8 mouse cellular contexts compared by ENCODE assay signal in the genomic region with DNA sequence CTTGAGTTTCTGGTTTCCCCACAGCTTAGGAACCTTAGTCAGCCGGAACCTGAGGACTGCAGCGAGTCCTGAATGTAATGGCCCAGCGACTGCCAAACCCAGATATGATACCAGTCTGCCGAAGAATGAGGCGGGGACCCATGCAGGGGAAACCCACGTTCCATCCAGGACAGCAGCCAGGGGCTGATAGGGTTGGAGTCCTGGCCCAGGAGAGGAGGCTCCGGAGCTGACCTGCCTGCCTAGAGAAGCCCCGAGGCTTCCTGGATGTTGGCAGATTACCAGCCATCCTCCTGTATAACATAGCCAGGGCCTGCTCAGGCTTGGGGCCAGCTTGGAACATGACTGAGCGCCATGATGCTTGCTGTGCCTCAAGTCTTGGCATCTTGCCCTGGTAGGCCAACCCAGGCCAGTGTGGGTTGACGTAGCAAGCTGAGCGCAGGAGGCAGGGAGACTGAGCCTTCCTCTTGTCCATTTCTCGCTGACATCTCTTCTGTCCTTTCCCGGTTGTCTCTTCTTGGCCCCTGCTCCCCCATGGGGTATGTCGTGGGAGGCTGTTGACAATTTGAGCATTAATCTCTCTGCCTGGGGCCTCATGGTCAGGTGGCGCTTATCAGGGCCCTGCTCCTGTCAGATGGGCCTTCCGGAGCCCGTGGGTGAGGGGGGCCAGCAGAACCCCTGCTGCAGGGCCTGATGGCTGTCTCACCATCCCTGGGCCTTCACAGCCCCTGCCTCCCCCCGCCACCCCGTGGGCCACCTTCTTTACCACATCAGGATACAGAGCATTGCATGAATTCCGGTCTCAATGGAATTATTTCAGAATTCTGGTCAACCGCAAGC. TPM values are rescaled to one million over a fixed set of nuclear protein-coding genes. Genes with fewer than 3 reads are reported as not detected.
DNase-seq lines count a peak whose midpoint lies in the region; ATAC-seq lines count a peak whose summit lies in the region.

No protein-coding gene starts in this region.

- H3K9me3 ChIP-seq in forebrain, embryonic 13.5 days (replicated peaks): no peaks in the 10 kb centered on the region
- no peaks in the 10 kb centered on the region for H3K9me3 ChIP-seq in forebrain, embryonic 12.5 days
- H3K9me3 ChIP-seq in midbrain, embryonic 16.5 days (replicated peaks; ENCODE audit: control insufficient read depth, low read length, poor library complexity, severe bottlenecking): no peaks in the 10 kb centered on the region

- H3K27ac ChIP-seq in forebrain, embryonic 13.5 days: no peak overlapping the region
- no peak overlapping the region for H3K27ac ChIP-seq in forebrain, embryonic 12.5 days
- no peak overlapping the region for H3K27ac ChIP-seq in midbrain, embryonic 16.5 days (ENCODE audit: low read length)

- peak; percentile 100 for DNase-seq in 416B (ENCODE audit: low read depth)
- DNase-seq in cerebellum, adult 9-11 months: peak; percentile 89
- peak; percentile 34 for DNase-seq in kidney, adult 18-20 months
- DNase-seq in embryo, embryonic 11 days: no peak
- no peak for DNase-seq in gastrocnemius, postnatal 4 days (ENCODE audit: low spot score in 2 of 2)

- no peak overlapping the region for H3K9ac ChIP-seq in forebrain, embryonic 13.5 days
- no peak overlapping the region for H3K9ac ChIP-seq in forebrain, embryonic 12.5 days
- no peak overlapping the region for H3K9ac ChIP-seq in midbrain, embryonic 16.5 days (ENCODE audit: low read depth, low read length)

- H3K4me3 ChIP-seq in forebrain, embryonic 13.5 days: no peak overlapping the region
- no peak overlapping the region for H3K4me3 ChIP-seq in forebrain, embryonic 12.5 days (replicated peaks)
- no peak overlapping the region for H3K4me3 ChIP-seq in midbrain, embryonic 16.5 days (ENCODE audit: low read depth, low read length)

- no peaks in the 10 kb centered on the region for H3K36me3 ChIP-seq in forebrain, embryonic 13.5 days (ENCODE audit: poor library complexity, severe bottlenecking)
- H3K36me3 ChIP-seq in forebrain, embryonic 12.5 days (replicated peaks): no peaks in the 10 kb centered on the region
- H3K36me3 ChIP-seq in midbrain, embryonic 16.5 days (ENCODE audit: control insufficient read depth, insufficient read depth, low read length): no peaks in the 10 kb centered on the region

- no peaks in the 10 kb centered on the region for H3K27me3 ChIP-seq in forebrain, embryonic 13.5 days
- no peaks in the 10 kb centered on the region for H3K27me3 ChIP-seq in forebrain, embryonic 12.5 days
- H3K27me3 ChIP-seq in midbrain, embryonic 16.5 days (ENCODE audit: control insufficient read depth, insufficient read depth, low read depth, low read length): no peaks in the 10 kb centered on the region

- peak; percentile 63 for ATAC-seq in forebrain, embryonic 13.5 days
- ATAC-seq in forebrain, embryonic 12.5 days (ENCODE audit: low FRiP score): no peak
- ATAC-seq in midbrain, embryonic 16.5 days: peak; percentile 18; the same call in 1 of the 2 replicates

- 80% methylated on average over 21 of the region's 21 CpGs for WGBS in forebrain, embryonic 13.5 days
- 85% methylated on average over 21 of the region's 21 CpGs for WGBS in forebrain, embryonic 12.5 days
- 75% methylated on average over 21 of the region's 21 CpGs for WGBS in midbrain, embryonic 16.5 days

- peaks cover 12% of the 10 kb centered on the region for H3K4me1 ChIP-seq in forebrain, embryonic 13.5 days
- peaks cover 7% of the 10 kb centered on the region for H3K4me1 ChIP-seq in forebrain, embryonic 12.5 days
- H3K4me1 ChIP-seq in midbrain, embryonic 16.5 days (ENCODE audit: control insufficient read depth, insufficient read depth, low read length): 0 out of 2 replicates have a peak, but pooled peaks cover 2% of the 10 kb centered on the region

- H3K4me2 ChIP-seq in forebrain, embryonic 13.5 days: no peak overlapping the region
- no peak overlapping the region for H3K4me2 ChIP-seq in forebrain, embryonic 12.5 days
- no peak overlapping the region for H3K4me2 ChIP-seq in midbrain, embryonic 16.5 days (ENCODE audit: low read length)

RNA-seq across cellular contexts. Expression of gene Rpn1, which starts 32.3 kb away (rescaled TPM):
- polyA plus RNA-seq in forebrain, embryonic 13.5 days (2015; fragmentation: Nextera tagmentation; extraction: Ambion mirVana): 212 and 246 TPM in 2 replicates
- polyA plus RNA-seq in forebrain, embryonic 12.5 days (2016; fragmentation: Nextera tagmentation; extraction: Ambion mirVana): 238 and 258 TPM in 2 replicates
- 321 and 328 TPM in 2 replicates for polyA plus RNA-seq in midbrain, embryonic 16.5 days (2015; fragmentation: Nextera tagmentation; extraction: Ambion mirVana)
- total RNA-seq in gastrocnemius, postnatal 4 days (2021): 100 to 1,000 TPM; 101 to 110 TPM

Comparison
In these comparisons a context has a peak if more than half of its experiments do, and no peak if none do; other contexts are left out.
1. DNase-seq: peak in 416B (single experiment), cerebellum, adult 9-11 months (single experiment) and kidney, adult 18-20 months (single experiment); none in embryo, embryonic 11 days (single experiment) and gastrocnemius, postnatal 4 days (0 of 2).